Mouse (Mus musculus): ENCODE measurements at regions not wholly inside any gene's neighbourhood (a gene's known extent, or its start where the extent isn't known, plus 50 kb on each side); places are given as distances from the start of the nearest gene placed in this dataset.

- no peak for TF ChIP-seq CTCF (IDR thresholded peaks at IDR 0.05; ENCODE audit: extremely low read depth, insufficient read depth, insufficient read length, insufficient replicate concordance)
- TF ChIP-seq POLR2A (IDR thresholded peaks at IDR 0.05; ENCODE audit: low read depth, low read length) = no peak
Measured at GRCm38 (mm10) chr3:40206326-40206725, 324.8 kb upstream of the Intu start.

All from spleen, adult 2 months (tissue).